Mouse (Mus musculus) embryonic facial prominence, embryonic 10.5 days (tissue): ENCODE data around the gene Rfx5. TPM values are rescaled to one million over a fixed set of nuclear protein-coding genes. Genes with fewer than 3 reads are reported as not detected.

Source experiments
- microRNA-seq: library from miRNA; unstranded; fragments of <30 nt; microRNA quantifications from one replicate; pipeline ENCODE4, GENCODE M21; 2017
- polyA plus RNA-seq: library from polyadenylated mRNA; unstranded; fragments of >200 nt; fragmentation: Nextera tagmentation; extraction: Ambion mirVana; gene quantifications from 2 replicates; pipeline ENCODE4 v1.2.1, GENCODE M21; 2016

Rfx5 gene
- polyA plus RNA-seq, 1 experiment from 2014 or later: 7.0 TPM

Small RNAs within 50 kb of the gene (microRNA-seq; reads per million reads assigned to microRNA genes)
- gene Mir7013: 1.2 reads per million

Other genes with a start within 250 kb of the Rfx5 start
- 10.7 and 10.8 TPM in 2 replicates for gene Cgn, start 167.6 kb upstream of the Rfx5 start, polyA plus RNA-seq
- gene Pogz, start 116.5 kb upstream of the Rfx5 start, polyA plus RNA-seq: 18.5 and 20.3 TPM in 2 replicates
- 336 and 337 TPM in 2 replicates for gene Psmb4, start 67.1 kb upstream of the Rfx5 start, polyA plus RNA-seq
- gene Selenbp1, start 21.0 kb upstream of the Rfx5 start, polyA plus RNA-seq: 6.4 and 7.7 TPM in 2 replicates
- 23.8 and 24.4 TPM in 2 replicates for gene Pi4kb, start 20.7 kb downstream of the Rfx5 start, polyA plus RNA-seq
- 34.9 and 36.9 TPM in 2 replicates for gene Zfp687, start 61.4 kb downstream of the Rfx5 start, polyA plus RNA-seq
- 349 and 357 TPM in 2 replicates for gene Psmd4, start 88.5 kb downstream of the Rfx5 start, polyA plus RNA-seq
- gene Pip5k1a, start 152.9 kb downstream of the Rfx5 start, polyA plus RNA-seq: 18.0 and 21.3 TPM in 2 replicates
- gene Vps72, start 156.9 kb downstream of the Rfx5 start, polyA plus RNA-seq: 288 and 295 TPM in 2 replicates
- 1.4 and 1.5 TPM in 2 replicates for gene Tmod4, start 170.4 kb downstream of the Rfx5 start, polyA plus RNA-seq
- gene Scnm1, start 179.9 kb downstream of the Rfx5 start, polyA plus RNA-seq: 81.0 and 84.4 TPM in 2 replicates
- 14.0 and 14.5 TPM in 2 replicates for gene Lysmd1, start 180.0 kb downstream of the Rfx5 start, polyA plus RNA-seq
- gene Tnfaip8l2, start 188.3 kb downstream of the Rfx5 start, polyA plus RNA-seq: 0.98 and 2.8 TPM in 2 replicates
- 6.8 and 9.2 TPM in 2 replicates for gene Sema6c, start 206.4 kb downstream of the Rfx5 start, polyA plus RNA-seq